Mouse (Mus musculus) heart, embryonic 14.5 days (tissue): Measurements from ENCODE around the gene Etv4. TPM values are rescaled to one million over a fixed set of nuclear protein-coding genes. Genes with fewer than 3 reads are reported as not detected.

Experiments used
- ATAC-seq: fragments of 200-750 bp; cut with Nextera tagmentation; 2 replicates; pipeline ENCODE4 v1.8.0; 2017; ENCODE audit warnings: low read depth, moderate TSS enrichment; ENCODE audit not compliant: insufficient number of reproducible peaks, insufficient read depth, low FRiP score
- H3K27ac ChIP-seq, 2 experiments: fragments of 200-500 bp in 1 of 2; fragments of 300-500 bp in 1 of 2; sonication (generic) in 1 of 2; replicated peaks in 1 of 2; 2 replicates each; pipeline ENCODE4 v1.5.1; 2012 to 2014; ENCODE audit warnings: low read depth in 2 of 2, low read length in 2 of 2, control low read depth in 1 of 2, mild to moderate bottlenecking in 1 of 2, mixed read lengths in 1 of 2; ENCODE audit not compliant: control insufficient read depth in 1 of 2, insufficient read depth in 1 of 2
- H3K27me3 ChIP-seq: fragments of 300-500 bp; sonication (generic); 2 replicates; pipeline ENCODE4 v1.6.1; 2014; ENCODE audit warnings: mild to moderate bottlenecking, low read length, control low read depth; ENCODE audit not compliant: control insufficient read depth, insufficient read depth
- H3K36me3 ChIP-seq: fragments of 300-500 bp; sonication (generic); 2 replicates; pipeline ENCODE4 v1.6.1; 2014; ENCODE audit warnings: mild to moderate bottlenecking, control low read depth, low read length, mixed read lengths; ENCODE audit not compliant: control insufficient read depth, insufficient read depth
- H3K4me1 ChIP-seq, 2 experiments: fragments of 200-500 bp in 1 of 2; fragments of 300-500 bp in 1 of 2; sonication (generic) in 1 of 2; 2 replicates each; pipeline ENCODE4 v1.6.1; 2012 to 2014; ENCODE audit warnings: low read length in 2 of 2, control low read depth in 1 of 2, mixed read lengths in 1 of 2; ENCODE audit not compliant: control insufficient read depth in 2 of 2, insufficient read depth in 2 of 2
- H3K4me2 ChIP-seq: fragments of 300-500 bp; sonication (generic); 2 replicates; pipeline ENCODE4 v1.6.1; 2014; ENCODE audit warnings: mild to moderate bottlenecking, low read length
- H3K4me3 ChIP-seq, 2 experiments: fragments of 200-500 bp in 1 of 2; fragments of 300-500 bp in 1 of 2; sonication (generic) in 1 of 2; 2 replicates each; pipeline ENCODE4 v1.5.1; 2012 to 2014; ENCODE audit warnings: low read length in 2 of 2, mild to moderate bottlenecking in 2 of 2, control low read depth in 1 of 2, low read depth in 1 of 2, moderate library complexity in 1 of 2; ENCODE audit not compliant: control insufficient read depth in 1 of 2, insufficient read depth in 1 of 2
- H3K9ac ChIP-seq: fragments of 300-500 bp; sonication (generic); 2 replicates; pipeline ENCODE4 v1.6.1; 2014; ENCODE audit warnings: mild to moderate bottlenecking, low read length
- H3K9me3 ChIP-seq: fragments of 300-500 bp; sonication (generic); 2 replicates; pipeline ENCODE4 v1.6.1; 2016; ENCODE audit warnings: low read length, control low read depth; ENCODE audit not compliant: control insufficient read depth
- WGBS: fragments of 180-500 bp; shearing (Covaris S2); extraction: QIAGEN DNeasy Blood & Tissue Kit; methylation state at CpG from one replicate; pipeline ENCODE4 v1.1.7; 2014; 5-methylcytosine and 5-hydroxymethylcytosine counted together
- polyA plus RNA-seq: library from polyadenylated mRNA; unstranded; fragments of >200 nt; fragmentation: Nextera tagmentation; extraction: Ambion mirVana; gene quantifications from 2 replicates; pipeline ENCODE4 v1.2.1, GENCODE M21; 2014

The Etv4 gene
- polyA plus RNA-seq, 1 experiment from 2014 or later = 4.0 TPM

GRCm38 (mm10) chr11:101786651-101787050, 1.5 kb upstream of the Etv4 start:
- H3K4me1 ChIP-seq = peaks cover 21 to 27% of the 10 kb centered on the region in 2 experiments
- H3K9ac ChIP-seq = no peak overlapping the region
- no peak overlapping the region for H3K27ac ChIP-seq
- peaks cover 48% of the 10 kb centered on the region for H3K27me3 ChIP-seq
- H3K9me3 ChIP-seq = no peaks in the 10 kb centered on the region
- H3K4me2 ChIP-seq = no peak overlapping the region
- no peaks in the 10 kb centered on the region for H3K36me3 ChIP-seq
- ATAC-seq = no peak
- WGBS = 70% methylated on average over 7 of the region's 7 CpGs
- no peak overlapping the region for H3K4me3 ChIP-seq

- ATAC-seq = no peak
- H3K4me2 ChIP-seq = peak overlapping the region; percentile 99
- no peak overlapping the region for H3K27ac ChIP-seq
- peaks cover 48% of the 10 kb centered on the region for H3K27me3 ChIP-seq
- H3K4me3 ChIP-seq = peak overlapping the region; percentile 40 to 66
- no peaks in the 10 kb centered on the region for H3K9me3 ChIP-seq
- H3K36me3 ChIP-seq = no peaks in the 10 kb centered on the region
- 9% methylated on average over 7 of the region's 7 CpGs for WGBS
- H3K9ac ChIP-seq = peak overlapping the region; percentile 31; the same call in 1 of the 2 replicates
- H3K4me1 ChIP-seq = peaks cover 17 to 20% of the 10 kb centered on the region in 2 experiments
These were observed 658 bp upstream of the Etv4 start for GRCm38 (mm10) chr11:101785852-101786205.

GRCm38 (mm10) chr11:101784488-101785142, 556 bp downstream of the Etv4 start:
- Histone ChIP-seq H3K36me3 (no peaks in the 10 kb centered on the region), H3K9ac (peak overlapping the region; percentile 71), H3K4me2 (peak overlapping the region; percentile 99), H3K9me3 (no peaks in the 10 kb centered on the region), H3K4me3 (peak overlapping the region; percentile 66 to 70), H3K27me3 (peaks cover 51% of the 10 kb centered on the region), H3K27ac (peak overlapping the region; percentile 65 to 73), H3K4me1 (peaks cover 9 to 11% of the 10 kb centered on the region in 2 experiments)
- under 1% methylated on average over 51 of the region's 67 CpGs for WGBS
- ATAC-seq = peak; percentile 40

GRCm38 (mm10) chr11:101784072-101784471, 1.1 kb downstream of the Etv4 start:
- ATAC-seq = no peak
- Histone ChIP-seq H3K9ac (peak overlapping the region; percentile 71), H3K36me3 (no peaks in the 10 kb centered on the region), H3K4me1 (peaks cover 9 to 11% of the 10 kb centered on the region in 2 experiments), H3K27me3 (peaks cover 51% of the 10 kb centered on the region), H3K4me2 (peak overlapping the region; percentile 99), H3K4me3 (peak overlapping the region; percentile 37 to 66), H3K27ac (peak overlapping the region in 1 of 2 experiments; percentile 73; a peak in 1 of 4 replicates), H3K9me3 (no peaks in the 10 kb centered on the region)
- WGBS = 2% methylated on average over 19 of the region's 19 CpGs

GRCm38 (mm10) chr11:101783584-101783983, 1.6 kb downstream of the Etv4 start:
- peaks cover 51% of the 10 kb centered on the region for H3K27me3 ChIP-seq
- H3K4me2 ChIP-seq = peak overlapping the region; percentile 99
- H3K4me1 ChIP-seq = peaks cover 9 to 11% of the 10 kb centered on the region in 2 experiments
- no peak for ATAC-seq
- H3K4me3 ChIP-seq = peak overlapping the region; percentile 37 to 66; a peak in 3 of 4 replicates
- 33% methylated on average over 9 of the region's 9 CpGs for WGBS
- H3K36me3 ChIP-seq = no peaks in the 10 kb centered on the region
- H3K27ac ChIP-seq = no peak overlapping the region
- no peaks in the 10 kb centered on the region for H3K9me3 ChIP-seq
- no peak overlapping the region; the same call in 1 of the 2 replicates for H3K9ac ChIP-seq

- Histone ChIP-seq H3K27me3 (peaks cover 51% of the 10 kb centered on the region), H3K4me2 (no peak overlapping the region)
These were observed 2.0 kb downstream of the Etv4 start for GRCm38 (mm10) chr11:101783135-101783534.

GRCm38 (mm10) chr11:101776846-101777245, 8.3 kb downstream of the Etv4 start:
- Histone ChIP-seq H3K36me3 (no peaks in the 10 kb centered on the region), H3K9ac (no peak overlapping the region), H3K9me3 (no peaks in the 10 kb centered on the region), H3K27me3 (peaks cover 5% of the 10 kb centered on the region; the same call in 1 of the 2 replicates), H3K27ac (no peak overlapping the region), H3K4me3 (no peak overlapping the region), H3K4me2 (no peak overlapping the region), H3K4me1 (peaks cover 5 to 9% of the 10 kb centered on the region in 2 experiments; a peak in 3 of 4 replicates)
- ATAC-seq = no peak
- 77% methylated on average over 4 of the region's 4 CpGs for WGBS

More at GRCm38 (mm10) chr11:101783135-101783534, 2.0 kb downstream of the Etv4 start:
- ATAC-seq = no peak
- Histone ChIP-seq H3K36me3 (no peaks in the 10 kb centered on the region), H3K4me1 (peaks cover 9 to 11% of the 10 kb centered on the region in 2 experiments), H3K4me3 (no peak overlapping the region), H3K27ac (no peak overlapping the region), H3K9me3 (no peaks in the 10 kb centered on the region), H3K9ac (no peak overlapping the region)
- 90% methylated on average over 1 of the region's 1 CpGs for WGBS
